Mouse (Mus musculus) c-Kit-positive CD71-positive TER-119-negative erythroid progenitor cells, embryonic 14.5 days (primary cell): ENCODE measurements around the gene Dsn1.
A peak's percentile ranks its signal among the peaks of the same experiment; 100 is the strongest.

ENCODE experiments used
- DNase-seq: peaks from one replicate; pipeline ENCODE4 v3.0.0-alpha.2; 2013; ENCODE audit warnings: low read depth

The Dsn1 gene

GRCm38 (mm10) chr2:157006511-157007233 is at the start of gene Dsn1:
Gene Dsn1, minus strand, starts transcription at chr2:157007154.
- DNase-seq: peak; percentile 79

- DNase-seq: no peak
Measured at GRCm38 (mm10) chr2:157055721-157056120, 48.8 kb upstream of the Dsn1 start.

GRCm38 (mm10) chr2:157054816-157055215 is 47.9 kb upstream of the Dsn1 start:
- DNase-seq: no peak

- no peak for DNase-seq
Measured at GRCm38 (mm10) chr2:157054297-157054696, 47.3 kb upstream of the Dsn1 start.

- DNase-seq: no peak
Measured at GRCm38 (mm10) chr2:157053787-157054186, 46.8 kb upstream of the Dsn1 start.

GRCm38 (mm10) chr2:157053124-157053523 is 46.2 kb upstream of the Dsn1 start:
- DNase-seq: no peak

GRCm38 (mm10) chr2:157052448-157052847 is 45.5 kb upstream of the Dsn1 start:
- no peak for DNase-seq

- DNase-seq: no peak
Measured at GRCm38 (mm10) chr2:157049831-157050243, 42.9 kb upstream of the Dsn1 start.

GRCm38 (mm10) chr2:157048395-157049181 is 41.6 kb upstream of the Dsn1 start:
- DNase-seq: no peak

- no peak for DNase-seq
Measured at GRCm38 (mm10) chr2:157046956-157047355, 40.0 kb upstream of the Dsn1 start.

- no peak for DNase-seq
Measured at GRCm38 (mm10) chr2:157045932-157046331, 39.0 kb upstream of the Dsn1 start.

- DNase-seq: no peak
Measured at GRCm38 (mm10) chr2:157043987-157044386, 37.0 kb upstream of the Dsn1 start.

GRCm38 (mm10) chr2:157043556-157043955 is 36.6 kb upstream of the Dsn1 start:
- no peak for DNase-seq

- DNase-seq: no peak
Measured at GRCm38 (mm10) chr2:157041421-157041820, 34.5 kb upstream of the Dsn1 start.

- DNase-seq: no peak
Measured at GRCm38 (mm10) chr2:157040649-157041046, 33.7 kb upstream of the Dsn1 start.

- no peak for DNase-seq
Measured at GRCm38 (mm10) chr2:157039900-157040648, 33.1 kb upstream of the Dsn1 start.

GRCm38 (mm10) chr2:157037303-157037702 is 30.3 kb upstream of the Dsn1 start:
- DNase-seq: no peak

- DNase-seq: no peak
Measured at GRCm38 (mm10) chr2:157036400-157036799, 29.4 kb upstream of the Dsn1 start.

- DNase-seq: no peak
Measured at GRCm38 (mm10) chr2:157035371-157035770, 28.4 kb upstream of the Dsn1 start.

- DNase-seq: peak; percentile 75
Measured at GRCm38 (mm10) chr2:157030804-157031203, 23.9 kb upstream of the Dsn1 start.

- no peak for DNase-seq
Measured at GRCm38 (mm10) chr2:157028261-157028660, 21.3 kb upstream of the Dsn1 start.
